Mouse (Mus musculus) myocyte (in vitro differentiated cells): Measurements from ENCODE around the gene Heatr4.

Experiments used
- CEBPB ChIP-seq: IDR thresholded peaks from 2 replicates; pipeline ENCODE4 v1.6.1; 2011; ENCODE audit warnings: mild to moderate bottlenecking, moderate library complexity; ENCODE audit not compliant: poor library complexity, insufficient read depth, severe bottlenecking
- E2F4 ChIP-seq: IDR thresholded peaks from one replicate; pipeline ENCODE4 v1.6.1; 2011; ENCODE audit warnings: mild to moderate bottlenecking, control low read depth, moderate library complexity; ENCODE audit not compliant: insufficient read depth
- MAX ChIP-seq: IDR thresholded peaks from one replicate; pipeline ENCODE4 v1.6.1; 2011; ENCODE audit warnings: low read depth, mild to moderate bottlenecking, control low read depth
- MYOG ChIP-seq, 3 experiments: IDR thresholded peaks; one replicate each; pipeline ENCODE4 v1.6.1; 2011; ENCODE audit warnings: control low read depth in 2 of 3, low read depth in 2 of 3, mild to moderate bottlenecking in 2 of 3; ENCODE audit not compliant: insufficient read length in 2 of 3, control insufficient read depth in 1 of 3, insufficient read depth in 1 of 3
- POLR2A ChIP-seq: IDR thresholded peaks from one replicate; pipeline ENCODE4 v1.6.1; 2011; ENCODE audit warnings: low read depth, mild to moderate bottlenecking, control low read depth, moderate library complexity; ENCODE audit not compliant: insufficient read length
- POLR2AphosphoS2 ChIP-seq: IDR thresholded peaks from one replicate; pipeline ENCODE4 v1.6.1; 2011; ENCODE audit warnings: low read depth, control low read depth; ENCODE audit not compliant: insufficient read length
- SRF ChIP-seq: IDR thresholded peaks from one replicate; pipeline ENCODE4 v1.6.1; 2011; ENCODE audit warnings: low read depth; ENCODE audit not compliant: control insufficient read depth, insufficient read length
- TCF12 ChIP-seq: IDR thresholded peaks from one replicate; pipeline ENCODE4 v1.6.1; 2011; ENCODE audit warnings: mild to moderate bottlenecking, control low read depth; ENCODE audit not compliant: poor library complexity, insufficient read depth, severe bottlenecking
- TCF3 ChIP-seq: IDR thresholded peaks from one replicate; pipeline ENCODE4 v1.6.1; 2011; ENCODE audit warnings: low read depth, control low read depth; ENCODE audit not compliant: insufficient read length

- TF ChIP-seq SRF = no peak
- TF ChIP-seq POLR2A = no peak
- no peak for TF ChIP-seq TCF12
- no peak for TF ChIP-seq TCF3
- TF ChIP-seq CEBPB = no peak
- TF ChIP-seq MAX = no peak
- no peak for TF ChIP-seq MYOG (IDR thresholded peaks at IDR 0.05; ENCODE audit: control insufficient read depth in 1 of 3, insufficient read depth in 1 of 3, insufficient read length in 2 of 3, low read depth in 2 of 3)
- no peak for TF ChIP-seq E2F4
- no peak for TF ChIP-seq POLR2AphosphoS2
These were observed 74.2 kb downstream of the Heatr4 start for GRCm38 (mm10) chr12:83910451-83910850.
